Mouse (Mus musculus): ENCODE measurements around the gene Hhipl2. TPM values are rescaled to one million over a fixed set of nuclear protein-coding genes. Genes with fewer than 3 reads are reported as not detected.

Hhipl2 gene
- polyA plus RNA-seq, 1 experiment from 2014 or later = 0.07 TPM

- H3K4me1 ChIP-seq = no peaks in the 10 kb centered on the region
- H3K9me3 ChIP-seq = no peaks in the 10 kb centered on the region
- H3K27me3 ChIP-seq (ENCODE audit: poor library complexity, severe bottlenecking) = no peaks in the 10 kb centered on the region
- WGBS = 90% methylated on average over 15 of the region's 15 CpGs
- no peak overlapping the region for H3K4me3 ChIP-seq
- DNase-seq (ENCODE audit: extremely low spot score, low spot score) = no peak
- H3K36me3 ChIP-seq (replicated peaks) = peaks cover 34% of the 10 kb centered on the region
- no peak overlapping the region for H3K27ac ChIP-seq
These were observed 3.8 kb upstream of the Hhipl2 start for GRCm38 (mm10) chr1:183414081-183414727.

GRCm38 (mm10) chr1:183419741-183420140, 1.7 kb downstream of the Hhipl2 start:
- H3K4me1 ChIP-seq = no peaks in the 10 kb centered on the region
- 90% methylated on average over 7 of the region's 7 CpGs for WGBS
- DNase-seq (ENCODE audit: extremely low spot score, low spot score) = no peak
- H3K27me3 ChIP-seq (ENCODE audit: poor library complexity, severe bottlenecking) = no peaks in the 10 kb centered on the region
- no peak overlapping the region for H3K4me3 ChIP-seq
- H3K9me3 ChIP-seq = no peaks in the 10 kb centered on the region
- no peaks in the 10 kb centered on the region for H3K36me3 ChIP-seq (replicated peaks)
- H3K27ac ChIP-seq = no peak overlapping the region

- Histone ChIP-seq H3K36me3 (replicated peaks) (no peaks in the 10 kb centered on the region), H3K27me3 (ENCODE audit: poor library complexity, severe bottlenecking) (no peaks in the 10 kb centered on the region), H3K4me1 (no peaks in the 10 kb centered on the region), H3K4me3 (no peak overlapping the region), H3K9me3 (no peaks in the 10 kb centered on the region), H3K27ac (no peak overlapping the region)
- WGBS = 92% methylated on average over 10 of the region's 10 CpGs
- no peak for DNase-seq (ENCODE audit: extremely low spot score, low spot score)
These were observed 2.3 kb downstream of the Hhipl2 start for GRCm38 (mm10) chr1:183420296-183420695.

GRCm38 (mm10) chr1:183424100-183424499, 6.1 kb downstream of the Hhipl2 start:
- DNase-seq (ENCODE audit: extremely low spot score, low spot score) = no peak
- Histone ChIP-seq H3K27me3 (ENCODE audit: poor library complexity, severe bottlenecking) (no peaks in the 10 kb centered on the region), H3K27ac (no peak overlapping the region), H3K9me3 (no peaks in the 10 kb centered on the region), H3K36me3 (replicated peaks) (no peaks in the 10 kb centered on the region), H3K4me3 (no peak overlapping the region), H3K4me1 (no peaks in the 10 kb centered on the region)
- 92% methylated on average over 7 of the region's 7 CpGs for whole genome bisulfite sequencing

GRCm38 (mm10) chr1:183434918-183435317, 16.9 kb downstream of the Hhipl2 start:
- Histone ChIP-seq H3K4me1 (peaks cover 4% of the 10 kb centered on the region; the same call in 1 of the 2 replicates), H3K9me3 (no peaks in the 10 kb centered on the region), H3K27me3 (ENCODE audit: poor library complexity, severe bottlenecking) (no peaks in the 10 kb centered on the region), H3K27ac (no peak overlapping the region), H3K36me3 (replicated peaks) (no peaks in the 10 kb centered on the region), H3K4me3 (no peak overlapping the region)
- 89% methylated on average over 9 of the region's 9 CpGs for WGBS
- DNase-seq (ENCODE audit: extremely low spot score, low spot score) = no peak

- no peaks in the 10 kb centered on the region for H3K36me3 ChIP-seq (replicated peaks)
- H3K27me3 ChIP-seq (ENCODE audit: poor library complexity, severe bottlenecking) = no peaks in the 10 kb centered on the region
- peaks cover 6% of the 10 kb centered on the region; the same call in 1 of the 2 replicates for H3K9me3 ChIP-seq
- peak overlapping the region; percentile 14; the same call in 1 of the 2 replicates for H3K4me3 ChIP-seq
- 28% methylated on average over 22 of the region's 22 CpGs for WGBS
- H3K4me1 ChIP-seq = peaks cover 7% of the 10 kb centered on the region; the same call in 1 of the 2 replicates
- no peak overlapping the region for H3K27ac ChIP-seq
- peak; percentile 39 for DNase-seq (ENCODE audit: extremely low spot score, low spot score)
These were observed 21.0 kb downstream of the Hhipl2 start for GRCm38 (mm10) chr1:183439036-183439435.

GRCm38 (mm10) chr1:183442015-183442774, 24.2 kb downstream of the Hhipl2 start:
- WGBS = 27% methylated on average over 19 of the region's 19 CpGs
- H3K27me3 ChIP-seq (ENCODE audit: poor library complexity, severe bottlenecking) = no peaks in the 10 kb centered on the region
- no peak overlapping the region for H3K27ac ChIP-seq
- DNase-seq (ENCODE audit: extremely low spot score, low spot score) = peak; percentile 83
- H3K4me3 ChIP-seq = no peak overlapping the region
- H3K36me3 ChIP-seq (replicated peaks) = no peaks in the 10 kb centered on the region
- peaks cover 6% of the 10 kb centered on the region; the same call in 1 of the 2 replicates for H3K9me3 ChIP-seq
- H3K4me1 ChIP-seq = peaks cover 7% of the 10 kb centered on the region; the same call in 1 of the 2 replicates

GRCm38 (mm10) chr1:183453066-183453465, 35.1 kb downstream of the Hhipl2 start:
- Histone ChIP-seq H3K4me3 (no peak overlapping the region), H3K4me1 (no peaks in the 10 kb centered on the region), H3K9me3 (peaks cover 7% of the 10 kb centered on the region), H3K36me3 (replicated peaks) (no peaks in the 10 kb centered on the region), H3K27me3 (ENCODE audit: poor library complexity, severe bottlenecking) (no peaks in the 10 kb centered on the region), H3K27ac (no peak overlapping the region)
- DNase-seq (ENCODE audit: extremely low spot score, low spot score) = no peak
- 40% methylated on average over 3 of the region's 3 CpGs for WGBS

Other genes starting within 250 kb of the Hhipl2 start
- gene Disp1, start 196.7 kb upstream of the Hhipl2 start, polyA plus RNA-seq (2016; fragmentation: Nextera tagmentation; extraction: Ambion mirVana) = 9.2 and 10.3 TPM in 2 replicates
- gene Aida, start 121.6 kb upstream of the Hhipl2 start, polyA plus RNA-seq (2016; fragmentation: Nextera tagmentation; extraction: Ambion mirVana) = 46.1 and 47.7 TPM in 2 replicates
- gene Brox, start 120.9 kb upstream of the Hhipl2 start, polyA plus RNA-seq (2016; fragmentation: Nextera tagmentation; extraction: Ambion mirVana) = 35.5 and 36.4 TPM in 2 replicates
- 90.9 and 97.9 TPM in 2 replicates for gene Mia3, start 48.7 kb upstream of the Hhipl2 start, polyA plus RNA-seq (2016; fragmentation: Nextera tagmentation; extraction: Ambion mirVana)
- gene Taf1a, start 29.2 kb upstream of the Hhipl2 start, polyA plus RNA-seq (2016; fragmentation: Nextera tagmentation; extraction: Ambion mirVana) = 22.1 and 24.5 TPM in 2 replicates

All from forebrain, embryonic 10.5 days (tissue).